Mouse (Mus musculus) stomach, postnatal 0 days (tissue): ENCODE measurements around the gene Ppm1h. TPM values are rescaled to one million over a fixed set of nuclear protein-coding genes. Genes with fewer than 3 reads are reported as not detected.

Experiments
- ATAC-seq: fragments of 200-750 bp; cut with Nextera tagmentation; 2 replicates; pipeline ENCODE4 v1.8.0; 2017; ENCODE audit not compliant: low FRiP score, low TSS enrichment
- DNase-seq: peaks from one replicate; pipeline ENCODE4 v3.0.0-alpha.2; 2016; ENCODE audit warnings: low spot score
- H3K27ac ChIP-seq: fragments of 300-500 bp; sonication (generic); replicated peaks from 2 replicates; pipeline ENCODE4 v1.5.1; 2014; ENCODE audit warnings: mild to moderate bottlenecking, control low read depth
- H3K27me3 ChIP-seq: fragments of 300-500 bp; sonication (generic); 2 replicates; pipeline ENCODE4 v1.6.1; 2014; ENCODE audit warnings: low read length; ENCODE audit not compliant: control insufficient read depth, insufficient read depth
- H3K36me3 ChIP-seq: fragments of 300-500 bp; sonication (generic); 2 replicates; pipeline ENCODE4 v1.6.1; 2014; ENCODE audit warnings: low read length, mixed read lengths; ENCODE audit not compliant: control insufficient read depth, insufficient read depth
- H3K4me1 ChIP-seq: fragments of 300-500 bp; sonication (generic); replicated peaks from 2 replicates; pipeline ENCODE4 v1.6.1; 2014; ENCODE audit warnings: antibody characterized with exemption; ENCODE audit not compliant: control insufficient read depth, insufficient read depth
- H3K4me2 ChIP-seq: fragments of 300-500 bp; sonication (generic); replicated peaks from 2 replicates; pipeline ENCODE4 v1.6.1; 2014; ENCODE audit warnings: low read depth, mild to moderate bottlenecking, control low read depth, moderate library complexity
- H3K4me3 ChIP-seq: fragments of 300-500 bp; sonication (generic); 2 replicates; pipeline ENCODE4 v1.5.1; 2014; ENCODE audit warnings: low read depth, low read length, control low read depth
- H3K9ac ChIP-seq: fragments of 300-500 bp; sonication (generic); 2 replicates; pipeline ENCODE4 v1.6.1; 2014; ENCODE audit warnings: mild to moderate bottlenecking, low read length, control low read depth, mixed read lengths
- H3K9me3 ChIP-seq: fragments of 300-500 bp; sonication (generic); 2 replicates; pipeline ENCODE4 v1.6.1; 2016; ENCODE audit warnings: low read length; ENCODE audit not compliant: control insufficient read depth
- CTCF ChIP-seq: IDR thresholded peaks from 2 replicates; pipeline ENCODE4 v1.5.1; 2016; ENCODE audit warnings: antibody characterized with exemption, low read depth, mild to moderate bottlenecking, moderate library complexity
- EP300 ChIP-seq: optimal IDR thresholded peaks from 2 replicates; pipeline ENCODE3; 2016; ENCODE audit warnings: antibody characterized with exemption
- WGBS: fragments of 180-500 bp; shearing (Covaris S2); extraction: QIAGEN DNeasy Blood & Tissue Kit; methylation state at CpG from one replicate; pipeline ENCODE4 v1.1.7; 2014; 5-methylcytosine and 5-hydroxymethylcytosine counted together
- polyA plus RNA-seq: library from polyadenylated mRNA; unstranded; fragments of >200 nt; fragmentation: Nextera tagmentation; extraction: Ambion mirVana; gene quantifications from 2 replicates; pipeline ENCODE4 v1.2.1, GENCODE M21; 2015

The Ppm1h gene
- polyA plus RNA-seq, 1 experiment from 2014 or later, result 7.6 TPM

GRCm38 (mm10) chr10:122982909-122983578 is 304.5 kb downstream of the Ppm1h start:
- H3K27me3 ChIP-seq, result no peaks in the 10 kb centered on the region
- no peak for TF ChIP-seq EP300
- no peak for TF ChIP-seq CTCF
- H3K9me3 ChIP-seq, result no peaks in the 10 kb centered on the region
- H3K9ac ChIP-seq, result no peak overlapping the region
- WGBS, result 62% methylated on average over 11 of the region's 11 CpGs
- H3K4me2 ChIP-seq, result peak overlapping the region; percentile 56
- H3K27ac ChIP-seq, result no peak overlapping the region
- H3K36me3 ChIP-seq, result peaks cover 8% of the 10 kb centered on the region; the same call in 1 of the 2 replicates
- H3K4me1 ChIP-seq, result no peaks in the 10 kb centered on the region
- ATAC-seq (no peak), DNase-seq (no peak)
- H3K4me3 ChIP-seq, result no peak overlapping the region

DNA sequence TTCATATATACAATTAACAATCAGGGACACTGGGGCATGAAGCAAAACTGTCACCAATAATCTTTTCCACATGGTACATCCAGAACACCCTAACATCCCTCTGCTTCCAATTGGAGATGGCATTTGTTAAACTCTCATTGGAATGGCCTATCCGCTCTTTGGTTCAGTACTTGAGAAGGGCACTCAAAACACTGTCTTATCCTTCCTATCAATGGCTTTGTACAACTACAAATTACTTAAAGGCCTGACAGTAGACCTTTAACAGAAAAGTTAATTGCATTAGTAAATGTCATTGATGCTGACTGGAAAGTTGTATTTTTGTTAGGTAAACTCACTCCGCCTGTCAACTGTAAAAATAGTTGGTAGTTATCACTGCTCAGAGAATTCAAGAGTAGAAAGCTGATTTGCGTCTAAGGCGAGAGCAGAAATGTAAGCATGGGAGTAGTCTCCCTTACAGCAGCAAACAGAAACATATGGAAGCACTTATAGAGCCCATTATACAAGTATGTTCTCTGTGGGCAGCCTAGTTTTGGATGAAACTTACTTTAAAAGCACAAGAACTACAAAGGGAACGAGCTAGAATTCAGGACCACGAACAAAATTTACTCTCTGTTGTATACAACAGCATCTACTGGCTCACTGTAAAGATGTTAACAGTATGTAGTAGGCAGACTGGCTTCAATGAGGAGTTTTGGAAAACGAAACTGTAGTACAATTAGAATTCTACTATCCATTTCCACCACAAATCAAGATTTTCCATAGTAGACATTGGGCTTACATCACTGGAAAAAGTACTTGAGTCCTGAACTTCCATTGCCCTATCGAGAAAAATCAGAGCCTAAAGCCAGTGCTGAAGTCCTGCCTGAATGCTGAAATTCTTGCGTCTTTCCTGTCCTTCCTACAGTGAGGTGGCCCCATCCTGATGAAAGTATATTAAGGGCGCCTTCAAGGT is 305.3 kb downstream of the Ppm1h start:
- ATAC-seq, result no peak

DNA sequence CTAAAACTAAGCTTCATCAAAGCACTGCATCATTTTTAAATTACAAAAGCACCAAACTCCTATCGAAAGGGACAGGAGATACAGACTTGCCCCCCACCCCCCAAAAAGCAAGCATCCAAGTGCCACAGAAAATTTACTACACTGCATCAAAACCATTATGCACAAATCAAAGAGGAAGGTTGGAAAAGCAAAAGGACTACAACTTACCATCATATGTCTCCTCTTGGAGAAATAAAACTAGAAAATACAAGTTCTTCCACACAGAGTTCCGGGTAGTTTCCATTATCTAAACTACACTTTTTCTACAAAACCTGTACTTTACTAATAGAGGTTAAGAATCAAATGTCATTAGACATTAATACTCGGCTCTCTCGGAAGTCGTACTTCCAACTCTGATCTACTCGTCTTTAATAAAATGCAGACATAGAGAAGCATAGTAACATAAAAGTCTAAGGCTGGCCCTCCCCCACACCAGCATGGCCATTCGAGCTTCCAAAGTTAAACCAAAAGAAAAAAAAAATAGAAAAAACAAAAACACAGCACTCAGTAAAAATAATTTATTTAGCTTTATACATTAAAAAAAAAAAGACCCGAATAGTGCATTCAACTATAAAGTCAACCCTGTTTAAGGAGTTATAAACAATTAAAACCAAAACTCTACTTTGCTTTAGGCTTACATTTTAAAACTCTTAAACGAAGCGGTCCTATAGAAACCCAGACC is 306.1 kb downstream of the Ppm1h start:
- no peak for DNase-seq
- Histone ChIP-seq H3K36me3 (peaks cover 8% of the 10 kb centered on the region; the same call in 1 of the 2 replicates), H3K4me2 (peak overlapping the region; percentile 56), H3K27ac (peak overlapping the region; percentile 100), H3K4me1 (no peaks in the 10 kb centered on the region), H3K27me3 (no peaks in the 10 kb centered on the region), H3K4me3 (peak overlapping the region; percentile 99), H3K9ac (peak overlapping the region; percentile 99), H3K9me3 (no peaks in the 10 kb centered on the region)
- TF ChIP-seq EP300, result no peak
- no peak for TF ChIP-seq CTCF
- no peak for ATAC-seq
- under 1% methylated on average over 10 of the region's 10 CpGs for WGBS

More for the DNA sequence above, 305.3 kb downstream of the Ppm1h start:
- peak overlapping the region; percentile 56 for H3K4me2 ChIP-seq
- no peaks in the 10 kb centered on the region for H3K4me1 ChIP-seq
- no peak for TF ChIP-seq EP300
- WGBS, result 26% methylated on average over 10 of the region's 10 CpGs
- H3K27me3 ChIP-seq, result no peaks in the 10 kb centered on the region
- no peaks in the 10 kb centered on the region for H3K9me3 ChIP-seq
- H3K36me3 ChIP-seq, result peaks cover 8% of the 10 kb centered on the region; the same call in 1 of the 2 replicates
- peak overlapping the region; percentile 14; the same call in 1 of the 2 replicates for H3K27ac ChIP-seq
- peak overlapping the region; percentile 52 for H3K9ac ChIP-seq
- no peak for DNase-seq
- peak overlapping the region; percentile 99 for H3K4me3 ChIP-seq

- peaks cover 8% of the 10 kb centered on the region; the same call in 1 of the 2 replicates for H3K36me3 ChIP-seq
- H3K9me3 ChIP-seq, result no peaks in the 10 kb centered on the region
- under 1% methylated on average over 37 of the region's 37 CpGs for WGBS
- peak overlapping the region; percentile 99 for H3K4me3 ChIP-seq
- H3K4me1 ChIP-seq, result no peaks in the 10 kb centered on the region
- peak overlapping the region; percentile 100 for H3K27ac ChIP-seq
- peak; percentile 50 for DNase-seq
- peak; percentile 0; the same call in 1 of the 2 replicates for ATAC-seq
- peak overlapping the region; percentile 99 for H3K9ac ChIP-seq
- H3K4me2 ChIP-seq, result peak overlapping the region; percentile 56
- no peaks in the 10 kb centered on the region for H3K27me3 ChIP-seq
- TF ChIP-seq CTCF (no peak), EP300 (no peak)
These were observed 306.6 kb downstream of the Ppm1h start for GRCm38 (mm10) chr10:122985252-122985514.

- H3K27me3 ChIP-seq, result no peaks in the 10 kb centered on the region
- peak overlapping the region; percentile 99 for H3K4me3 ChIP-seq
- DNase-seq (peak; percentile 88), ATAC-seq (peak; percentile 92)
- peaks cover 5% of the 10 kb centered on the region; the same call in 1 of the 2 replicates for H3K36me3 ChIP-seq
- peak overlapping the region; percentile 99 for H3K9ac ChIP-seq
- WGBS, result under 1% methylated on average over 42 of the region's 115 CpGs
- no peaks in the 10 kb centered on the region for H3K4me1 ChIP-seq
- peak overlapping the region; percentile 56 for H3K4me2 ChIP-seq
- peak overlapping the region; percentile 100 for H3K27ac ChIP-seq
- H3K9me3 ChIP-seq, result no peaks in the 10 kb centered on the region
- TF ChIP-seq EP300, result no peak
- no peak for TF ChIP-seq CTCF
These were observed 307.2 kb downstream of the Ppm1h start for GRCm38 (mm10) chr10:122985515-122986319.
